Mouse (Mus musculus) T-helper 17 cell (primary cell): ENCODE data around the gene Fgf10.

Source experiments
- in situ Hi-C, 2 experiments: fragments of 300-600 bp; cut with MboI, MseI; formaldehyde crosslinking; loops; 1 replicate in 1 of 2; 2 replicates in 1 of 2; pipeline ENCODE4 v1.15.1; 2025; ENCODE audit warnings: high pct_unique_total_duplicates in 2 of 2

Gene Fgf10

DNA sequence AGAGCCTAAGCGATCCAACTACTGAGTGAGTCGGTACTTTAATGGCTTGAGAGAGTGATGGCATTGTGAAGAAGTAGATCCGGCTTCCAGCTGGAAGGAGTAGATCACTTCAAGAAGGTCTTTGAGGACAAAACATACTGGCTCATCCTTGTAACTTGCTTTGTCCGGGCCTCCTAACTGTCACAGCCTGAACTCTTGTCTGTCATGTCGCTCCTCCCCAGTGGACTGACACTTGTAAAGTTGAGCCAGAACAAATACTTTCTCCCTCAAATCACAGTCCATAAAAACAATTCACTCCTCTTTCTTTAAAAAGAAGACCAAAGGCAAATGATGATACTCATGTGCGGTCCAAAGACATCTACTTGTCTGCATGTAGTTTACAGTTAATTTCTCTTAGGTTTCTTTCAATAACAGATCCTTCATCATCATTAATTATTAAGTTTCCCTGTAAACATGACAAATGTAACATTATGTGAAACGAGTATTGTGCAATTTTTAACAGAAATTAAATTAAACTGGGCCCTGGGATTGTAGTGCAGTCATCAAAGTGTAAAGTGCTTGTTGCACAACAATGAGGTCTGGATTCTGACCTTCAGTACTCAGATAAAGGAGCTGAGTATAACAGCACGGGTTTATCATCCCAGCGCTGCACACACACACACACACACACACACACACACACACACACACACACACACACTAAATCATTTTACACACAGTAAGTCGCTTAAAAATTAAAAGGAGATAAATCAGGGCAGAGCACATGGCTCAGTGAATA is 159.2 kb downstream of the Fgf10 start:
- in situ Hi-C loops: loop anchor here in 1 of 2 experiments (25.0 kb wide), 1 partner anchor 784 kb away; the partner anchor contains the start of gene Ccl28

DNA sequence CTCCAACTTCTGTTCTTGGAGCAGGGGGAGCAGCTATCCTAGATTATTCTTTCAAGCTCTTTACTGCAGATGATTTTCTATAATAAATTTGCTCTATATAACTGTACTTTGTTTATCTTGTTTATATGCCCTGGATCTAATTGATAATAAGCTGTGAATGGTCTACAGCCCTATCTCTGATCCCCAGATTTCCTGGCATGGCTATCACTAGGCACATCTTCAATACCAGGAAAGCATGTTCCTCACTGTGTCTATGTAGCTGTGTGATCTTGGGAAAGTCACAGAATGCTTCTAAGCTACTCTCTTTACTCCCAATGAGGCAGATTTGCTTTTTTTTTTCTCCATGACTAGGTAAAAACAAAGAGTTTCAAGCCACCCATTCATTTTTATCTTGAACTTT is 164.4 kb downstream of the Fgf10 start:
- in situ Hi-C loops: loop anchor here in 1 of 2 experiments (25.0 kb wide), 1 partner anchor 778 kb away; the partner anchor contains the start of gene Ccl28

DNA sequence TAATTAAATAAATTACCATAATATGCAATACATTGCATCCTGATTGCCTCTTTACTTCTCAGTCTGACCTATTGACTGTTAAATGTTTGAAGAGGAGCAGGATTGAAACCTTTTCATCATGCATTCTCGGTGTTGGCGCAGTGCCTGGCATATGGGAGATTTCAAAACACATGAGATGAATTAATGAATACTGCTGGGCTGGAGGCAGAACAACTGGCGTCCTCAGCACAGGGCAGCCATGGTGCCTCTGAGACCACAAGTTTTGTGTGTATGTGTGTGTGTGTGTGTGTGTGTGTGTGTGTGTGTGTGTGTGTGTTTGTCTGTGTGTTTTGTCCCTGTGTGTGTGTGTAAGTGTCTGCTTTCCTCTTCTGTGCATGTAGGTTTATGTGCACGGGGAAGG is 165.5 kb downstream of the Fgf10 start:
- in situ Hi-C loops: loop anchor here in 1 of 2 experiments (25.0 kb wide), 1 partner anchor 777 kb away; the partner anchor contains the start of gene Ccl28
